In genomic region chr4:55613523-55613922, GRCm38 (mm10) we compare ENCODE assay signal across 16 mouse cellular contexts.
"Had no signal": no experiment of that assay in that cellular context is flagged by ENCODE, and none has a peak within 500 bp of the region (broad histone marks: within the 10 kb centered on the region; RNA-seq: fewer than 3 reads in every experiment).

No protein-coding gene starts in this region.

- H3K4me3 ChIP-seq: lung, embryonic 15.5 days; megakaryocyte, embryonic 14.5 days; midbrain, embryonic 13.5 days; midbrain, embryonic 15.5 days; neural tube, embryonic 12.5 days had no signal

- ATAC-seq: lung, postnatal 0 days; midbrain, embryonic 13.5 days; midbrain, embryonic 15.5 days had no signal

- H3K4me2 ChIP-seq: lung, embryonic 15.5 days; midbrain, embryonic 11.5 days; midbrain, embryonic 13.5 days; midbrain, embryonic 15.5 days; neural tube, embryonic 12.5 days had no signal

- H3K9ac ChIP-seq: lung, embryonic 15.5 days; midbrain, embryonic 13.5 days; midbrain, embryonic 15.5 days; neural tube, embryonic 12.5 days had no signal

- H3K27me3 ChIP-seq: lung, embryonic 15.5 days; megakaryocyte, embryonic 14.5 days; midbrain, embryonic 13.5 days; midbrain, embryonic 15.5 days; neural tube, embryonic 12.5 days had no signal

- H3K27ac ChIP-seq: lung, embryonic 15.5 days; macrophage; midbrain, embryonic 13.5 days; midbrain, embryonic 15.5 days; neural tube, embryonic 12.5 days had no signal

- H3K36me3 ChIP-seq: lung, embryonic 15.5 days; midbrain, embryonic 13.5 days; midbrain, embryonic 15.5 days; neural tube, embryonic 12.5 days had no signal

- H3K4me1 ChIP-seq: lung, embryonic 15.5 days; megakaryocyte, embryonic 14.5 days; midbrain, embryonic 13.5 days; midbrain, embryonic 15.5 days; neural tube, embryonic 12.5 days had no signal

- DNase-seq: lung, adult 2 months; lung, postnatal 14 days; lung, postnatal 36 days; right cerebral cortex, postnatal 14 days; spleen, adult 18-20 months; thymus, adult 18-20 months; thymus, postnatal 14 days; thymus, postnatal 4 days had no signal

- H3K9me3 ChIP-seq: lung, embryonic 15.5 days; midbrain, embryonic 13.5 days; midbrain, embryonic 15.5 days; neural tube, embryonic 12.5 days had no signal
